Mouse (Mus musculus) C2C12 (cell line): Measurements from ENCODE around the gene Ccdc194.

ENCODE experiments used
- CEBPB ChIP-seq: IDR thresholded peaks from one replicate; pipeline ENCODE4 v1.6.1; 2011; ENCODE audit warnings: low read depth, mild to moderate bottlenecking, control low read depth, moderate library complexity
- CTCF ChIP-seq: IDR thresholded peaks from one replicate; pipeline ENCODE4 v1.5.1; 2011; ENCODE audit not compliant: control insufficient read depth, insufficient read depth, insufficient read length
- MAX ChIP-seq: IDR thresholded peaks from one replicate; pipeline ENCODE4 v1.6.1; 2011; ENCODE audit warnings: mild to moderate bottlenecking, control low read depth
- MYOD1 ChIP-seq: IDR thresholded peaks from one replicate; pipeline ENCODE4 v1.6.1; 2011; ENCODE audit warnings: low read depth; ENCODE audit not compliant: control insufficient read depth, insufficient read length
- MYOG ChIP-seq: IDR thresholded peaks from one replicate; pipeline ENCODE4 v1.6.1; 2011; ENCODE audit not compliant: control insufficient read depth, insufficient read length; ENCODE audit errors: extremely low read depth
- USF1 ChIP-seq: IDR thresholded peaks from one replicate; pipeline ENCODE4 v1.6.1; 2011; ENCODE audit warnings: low read depth, mild to moderate bottlenecking, control low read depth, moderate library complexity

DNA sequence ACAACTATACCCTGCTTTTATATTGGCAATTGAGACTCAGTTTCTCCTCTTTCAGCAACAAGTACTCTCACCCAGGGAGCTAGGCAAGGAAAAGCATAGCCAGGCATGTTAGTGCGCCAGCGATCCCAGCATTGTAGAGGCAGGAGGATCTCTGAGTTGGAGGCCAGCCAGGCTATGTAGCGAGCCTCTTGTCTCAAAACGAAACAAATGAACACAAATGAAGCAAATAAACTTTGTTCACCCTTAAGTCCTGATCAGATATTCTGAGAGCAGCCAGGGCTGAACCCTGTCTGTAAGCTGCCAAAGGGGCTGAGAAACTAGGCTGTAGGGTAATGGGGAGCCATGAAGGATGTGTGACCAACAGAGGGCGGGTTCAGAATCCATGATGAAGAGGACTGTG, 29.7 kb downstream of the Ccdc194 start:
- TF ChIP-seq CTCF (no peak), CEBPB (no peak), MAX (no peak), MYOD1 (no peak), MYOG (no peak), USF1 (no peak)
